Mouse (Mus musculus) fibroblast of lung, adult 2 months (primary cell): ENCODE measurements around the gene Rpl22.

Experiments used
- DNase-seq: peaks from one replicate; pipeline ENCODE4 v3.0.0-alpha.2; 2011; ENCODE audit warnings: low read depth

Rpl22 gene

GRCm38 (mm10) chr4:152338419-152339292 is 13.1 kb downstream of the Rpl22 start, which contains the start of gene Chd5:
TSS of gene Chd5 (plus strand) at chr4:152338651.
- no peak for DNase-seq

GRCm38 (mm10) chr4:152339293-152339790 is 13.8 kb downstream of the Rpl22 start:
- no peak for DNase-seq

GRCm38 (mm10) chr4:152340584-152341284 is 15.2 kb downstream of the Rpl22 start:
- DNase-seq, result no peak

GRCm38 (mm10) chr4:152343296-152343695 is 17.8 kb downstream of the Rpl22 start:
- no peak for DNase-seq

GRCm38 (mm10) chr4:152344651-152345050 is 19.1 kb downstream of the Rpl22 start:
- DNase-seq, result no peak

- DNase-seq, result peak; percentile 53
Observed at GRCm38 (mm10) chr4:152345120-152345889, 19.8 kb downstream of the Rpl22 start.

GRCm38 (mm10) chr4:152349837-152350381 is 24.4 kb downstream of the Rpl22 start:
- no peak for DNase-seq

GRCm38 (mm10) chr4:152350722-152351421 is 25.3 kb downstream of the Rpl22 start:
- no peak for DNase-seq

GRCm38 (mm10) chr4:152351422-152352305 is 26.1 kb downstream of the Rpl22 start:
- DNase-seq, result no peak

GRCm38 (mm10) chr4:152353886-152354637 is 28.5 kb downstream of the Rpl22 start:
- no peak for DNase-seq

- no peak for DNase-seq
Observed at GRCm38 (mm10) chr4:152355672-152356071, 30.1 kb downstream of the Rpl22 start.

- DNase-seq, result no peak
Observed at GRCm38 (mm10) chr4:152359700-152360099, 34.2 kb downstream of the Rpl22 start.

GRCm38 (mm10) chr4:152360855-152361254 is 35.3 kb downstream of the Rpl22 start:
- no peak for DNase-seq

- no peak for DNase-seq
Observed at GRCm38 (mm10) chr4:152362180-152362579, 36.6 kb downstream of the Rpl22 start.

GRCm38 (mm10) chr4:152365228-152365627 is 39.7 kb downstream of the Rpl22 start:
- no peak for DNase-seq

- no peak for DNase-seq
Observed at GRCm38 (mm10) chr4:152382528-152383252, 57.1 kb downstream of the Rpl22 start.
